Mouse (Mus musculus) adrenal gland, postnatal 14 days (tissue): ENCODE measurements around the gene Anapc16. TPM values are rescaled to one million over a fixed set of nuclear protein-coding genes. Genes with fewer than 3 reads are reported as not detected.
"Not testable (repeated sequence)": the region's sequence is repeated elsewhere in the genome, so short reads cannot be mapped to it uniquely, and the experiment has no call there.

ENCODE experiments used
- DNase-seq: peaks from one replicate; pipeline ENCODE4 v3.0.0; 2021; ENCODE audit warnings: mixed read lengths
- total RNA-seq: library from RNA; stranded (reverse); gene quantifications from 2 replicates; pipeline ENCODE4 v1.2.3, GENCODE M21; 2021

Anapc16 gene
- total RNA-seq, 1 experiment from 2014 or later = 57.5 TPM

- DNase-seq = no peak
Observed at GRCm38 (mm10) chr10:60002203-60002602, 732 bp downstream of the Anapc16 start.

DNA sequence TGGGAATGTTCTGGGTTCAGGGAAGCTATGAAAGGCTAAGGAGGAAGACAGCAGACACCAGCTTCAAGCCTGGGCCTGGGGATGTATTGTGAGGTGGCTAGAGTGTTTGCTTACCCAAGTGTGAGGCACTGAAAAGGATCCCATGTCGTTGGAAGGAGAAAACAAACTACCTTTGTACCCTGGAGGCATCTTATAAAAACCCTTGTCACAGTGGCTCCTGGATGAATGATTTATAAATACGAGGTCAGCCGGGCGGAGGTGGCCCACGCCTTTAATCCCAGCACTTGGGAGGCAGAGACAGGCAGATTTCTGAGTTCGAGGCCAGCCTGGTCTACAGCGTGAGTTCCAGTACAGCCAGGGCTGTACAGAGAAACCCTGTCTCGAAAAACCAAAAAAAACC lies 1.3 kb downstream of the Anapc16 start:
- not testable (repeated sequence) for DNase-seq

GRCm38 (mm10) chr10:59999057-59999456 lies 3.9 kb downstream of the Anapc16 start:
- DNase-seq = no peak

DNA sequence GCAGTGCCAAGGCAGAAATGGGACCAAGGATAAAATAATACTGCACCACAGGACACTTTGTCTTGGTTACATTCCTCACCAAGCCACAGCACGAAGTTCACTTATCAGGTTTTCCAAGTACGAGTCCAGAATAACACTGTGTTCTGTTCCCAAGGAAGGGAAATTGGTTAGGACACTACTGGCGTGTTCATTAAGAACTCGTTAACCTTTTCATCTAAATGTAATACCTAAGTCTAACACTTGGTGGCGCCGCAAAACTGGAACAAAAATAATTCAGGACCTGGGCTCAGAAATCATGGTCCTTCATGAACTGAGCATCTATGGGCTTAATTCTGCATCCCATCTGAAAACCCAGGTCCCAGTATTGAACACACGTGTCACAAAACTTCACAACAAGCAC lies 5.3 kb downstream of the Anapc16 start:
- DNase-seq = peak; percentile 74

DNA sequence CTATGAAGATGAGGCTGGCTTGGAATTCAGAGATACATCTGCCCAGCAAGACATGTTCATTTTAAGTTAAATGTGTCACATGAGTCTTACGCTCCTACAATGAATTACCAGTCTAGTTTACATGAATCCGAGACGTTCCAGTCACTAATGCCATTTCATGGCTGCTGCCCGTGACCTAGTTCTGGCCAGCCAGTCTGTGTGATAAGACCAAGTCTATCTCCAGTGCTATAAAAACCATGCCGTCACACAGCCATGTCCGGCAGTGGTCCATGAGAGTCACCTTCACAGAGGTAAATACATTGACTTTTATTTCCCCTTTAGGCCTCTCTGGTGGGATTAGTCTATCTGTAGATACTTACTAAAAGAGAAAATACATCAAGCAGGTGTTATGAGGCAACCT lies 7.0 kb downstream of the Anapc16 start:
- no peak for DNase-seq

DNA sequence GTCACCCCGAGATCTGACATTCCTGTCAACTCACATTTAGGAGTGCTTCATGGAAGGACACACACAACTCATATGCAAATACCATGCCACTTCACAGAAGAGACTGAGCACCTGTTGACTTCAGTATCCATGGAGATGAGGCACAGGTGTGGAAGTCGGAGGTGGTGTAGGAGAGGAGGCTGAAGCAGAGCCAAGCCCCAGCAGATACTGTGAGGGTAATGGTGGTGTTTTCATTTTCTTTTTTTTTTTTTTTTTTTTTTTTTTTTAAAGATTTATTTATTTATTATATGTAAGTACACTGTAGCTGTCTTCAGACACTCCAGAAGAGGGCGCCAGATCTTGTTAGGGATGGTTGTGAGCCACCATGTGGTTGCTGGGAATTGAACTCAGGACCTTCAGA lies 9.1 kb downstream of the Anapc16 start:
- DNase-seq = not testable (repeated sequence)

DNA sequence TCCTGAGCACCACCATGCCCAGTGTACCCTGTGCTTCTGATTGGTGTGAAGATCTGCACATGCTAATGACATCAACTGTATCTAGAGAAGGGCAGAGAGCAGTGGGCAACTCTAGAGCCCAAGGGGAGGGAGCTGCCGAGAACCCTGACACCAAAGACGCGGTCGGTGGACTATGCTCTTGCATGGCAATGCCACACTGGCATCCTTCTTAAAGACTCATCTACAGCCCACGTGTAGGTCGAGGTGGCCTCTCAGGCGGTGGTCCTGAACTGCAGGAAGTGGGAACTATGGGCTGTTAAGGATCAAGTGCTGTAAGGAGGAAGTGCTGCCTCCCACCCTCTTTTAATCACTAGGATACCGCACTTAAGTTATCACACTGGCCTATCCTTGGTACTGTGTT lies 10.9 kb downstream of the Anapc16 start:
- DNase-seq = no peak

DNA sequence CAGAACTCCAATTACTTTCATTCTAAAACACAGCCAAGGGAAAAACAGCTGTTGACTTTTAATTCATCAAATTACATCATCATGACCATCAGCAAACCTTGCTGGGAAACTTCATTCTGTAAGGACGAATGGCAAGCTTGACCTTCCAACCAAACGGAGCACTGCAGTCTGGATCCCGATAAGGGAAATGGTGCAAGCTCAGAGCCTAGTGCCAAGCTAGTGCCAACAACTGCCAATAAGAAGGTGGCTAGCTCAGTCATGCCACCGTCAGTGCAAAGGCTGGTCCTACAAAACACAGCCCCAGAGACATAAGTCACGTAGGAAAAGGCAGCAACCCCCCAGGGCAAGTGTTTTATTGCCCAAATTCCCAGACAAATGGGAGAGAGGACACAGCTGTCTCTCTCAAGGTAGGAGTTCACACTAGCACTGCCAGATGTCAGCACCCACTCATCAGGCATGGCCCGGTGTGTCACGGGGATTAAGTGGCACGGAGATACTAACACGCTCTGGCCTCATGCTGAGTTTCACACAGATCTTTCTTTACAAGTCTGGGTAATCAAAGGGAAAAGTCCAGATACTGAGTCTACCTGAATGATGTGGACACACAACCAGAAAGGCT lies 11.6 kb downstream of the Anapc16 start:
- DNase-seq = peak; percentile 68

- no peak for DNase-seq
Observed at GRCm38 (mm10) chr10:59990393-59990792, 12.5 kb downstream of the Anapc16 start.

- peak; percentile 73 for DNase-seq
Observed at GRCm38 (mm10) chr10:59988036-59988435, 14.9 kb downstream of the Anapc16 start.

- DNase-seq = no peak
Observed at GRCm38 (mm10) chr10:59982379-59982873, 20.5 kb downstream of the Anapc16 start.

DNA sequence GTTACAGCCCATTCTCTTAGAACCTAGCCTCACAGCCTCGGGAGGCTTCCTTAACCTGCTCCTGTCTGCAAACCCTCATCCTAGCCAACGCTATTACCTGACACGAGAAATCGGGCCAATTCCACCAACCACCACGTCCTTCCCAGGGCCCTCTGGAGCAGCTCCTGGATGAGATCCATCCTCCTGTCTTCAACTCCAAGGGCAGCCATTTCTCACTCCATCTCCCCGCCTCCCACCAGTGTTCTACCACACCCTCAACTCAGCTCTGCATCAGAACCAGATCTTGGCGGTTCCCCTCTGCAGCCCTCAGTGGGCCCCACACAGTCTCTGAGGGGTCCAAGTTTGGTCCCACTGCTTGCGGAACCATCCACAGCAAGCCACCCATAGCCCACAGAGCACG lies 21.1 kb downstream of the Anapc16 start:
- DNase-seq = peak; percentile 74

DNA sequence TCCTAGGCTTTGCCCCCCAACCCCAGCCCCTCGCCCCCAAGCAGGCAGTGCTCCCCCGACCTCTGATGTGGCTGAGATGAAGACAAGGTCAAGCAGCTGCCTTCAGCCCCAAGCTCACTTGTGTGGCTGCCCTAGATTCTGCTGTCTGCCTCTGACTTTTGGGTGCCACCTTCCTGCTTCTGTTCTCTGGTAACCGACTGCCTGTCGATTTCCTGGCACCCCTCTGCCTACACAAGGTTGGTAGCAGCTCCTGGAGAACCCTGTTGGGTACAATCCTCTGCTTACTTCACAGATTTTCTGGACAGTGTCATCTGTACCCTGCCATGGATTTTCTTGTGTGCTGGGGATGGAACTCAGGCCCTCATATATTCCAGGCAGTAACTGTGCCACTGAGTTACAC lies 21.6 kb downstream of the Anapc16 start:
- no peak for DNase-seq

DNA sequence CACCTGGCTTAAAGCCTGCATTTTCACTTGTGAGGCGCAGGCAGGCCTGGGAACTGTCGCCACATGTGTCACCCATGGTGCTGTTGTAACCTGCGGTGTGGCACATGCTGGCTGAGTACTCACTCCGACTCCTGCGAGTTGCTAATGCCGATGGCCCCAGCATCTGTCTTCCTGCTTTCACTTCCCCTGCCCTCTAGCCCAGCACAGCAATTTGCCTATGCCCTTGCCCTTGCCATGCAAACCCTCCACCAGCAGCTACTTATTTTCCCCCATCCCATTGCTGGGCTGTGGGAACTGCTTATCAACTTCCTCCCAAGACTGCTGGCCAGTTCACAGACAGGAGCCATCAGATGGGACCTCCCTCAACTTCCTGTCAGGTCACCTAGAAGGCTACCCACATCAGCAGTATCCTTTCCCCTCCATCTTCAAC lies 22.1 kb downstream of the Anapc16 start:
- DNase-seq = peak; percentile 48

- peak; percentile 85 for DNase-seq
Observed at GRCm38 (mm10) chr10:59978873-59979743, 23.8 kb downstream of the Anapc16 start.

DNA sequence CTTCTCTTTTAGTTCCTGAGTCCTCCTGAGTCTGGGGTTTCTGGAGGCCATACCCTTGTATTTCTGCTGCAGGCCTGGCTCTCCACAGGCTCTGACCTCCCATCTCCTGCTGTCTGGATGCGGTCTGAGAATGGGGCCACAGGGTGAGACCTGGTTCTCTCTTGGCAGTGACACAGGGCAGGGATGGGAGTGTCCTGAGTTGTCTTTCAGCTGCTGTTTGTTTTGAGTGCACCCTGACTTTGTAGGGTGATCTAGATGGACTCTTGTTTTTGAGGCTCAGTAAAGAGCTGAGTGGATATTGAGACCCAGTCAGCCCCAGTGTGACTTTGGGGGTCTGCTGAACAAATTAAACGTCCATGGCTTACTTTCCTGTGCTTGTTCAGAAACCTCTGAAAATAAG lies 24.5 kb downstream of the Anapc16 start:
- no peak for DNase-seq

DNA sequence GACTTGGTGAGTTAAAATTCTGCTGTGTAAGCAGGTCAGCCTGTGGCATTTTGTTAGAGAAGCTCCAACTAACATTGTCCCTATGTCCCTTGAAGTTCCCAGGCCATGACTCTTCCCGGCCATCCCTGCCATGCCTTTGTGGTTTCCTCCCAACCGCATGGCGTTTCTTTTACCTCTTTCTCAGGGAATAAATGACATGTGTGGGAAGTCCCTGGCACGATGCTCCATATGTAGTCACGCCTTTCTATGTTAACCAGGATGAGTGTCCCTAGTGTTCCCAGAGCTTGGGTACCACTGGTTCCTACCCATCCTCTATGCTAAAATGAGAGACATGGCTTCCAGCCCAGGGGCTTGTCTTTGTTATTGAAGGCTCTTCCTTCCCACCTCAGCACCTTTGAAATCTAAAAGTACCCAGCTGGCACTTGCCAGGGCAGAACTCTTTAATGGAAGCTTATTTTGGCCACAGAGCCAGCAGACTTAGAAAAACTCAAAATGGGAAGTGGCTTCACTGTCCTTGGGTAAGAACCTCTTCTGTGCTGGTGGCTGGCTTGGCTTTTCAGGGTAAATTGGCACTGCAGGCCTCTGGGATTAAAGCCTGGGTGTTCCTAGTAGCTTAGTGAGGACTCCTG lies 25.1 kb downstream of the Anapc16 start:
- DNase-seq = no peak

DNA sequence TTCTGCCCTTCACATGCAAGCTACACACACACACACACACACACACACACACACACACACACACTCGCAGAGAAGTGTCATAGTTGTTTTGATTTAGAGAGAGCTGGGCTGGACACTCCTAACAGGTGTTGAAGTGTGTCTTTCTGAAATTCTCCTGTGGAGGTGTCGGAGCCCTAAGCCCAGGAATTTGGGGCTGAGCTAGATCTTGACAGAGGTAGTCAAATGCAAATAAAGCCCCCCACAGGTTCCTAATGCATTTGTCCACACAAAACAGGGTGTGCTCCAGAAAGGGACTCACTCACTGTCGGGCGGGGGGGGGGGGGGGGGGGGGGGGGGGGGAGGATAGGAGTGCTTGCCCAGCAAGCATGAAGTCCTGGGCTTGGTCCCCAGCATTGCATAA lies 25.8 kb downstream of the Anapc16 start:
- no peak for DNase-seq

DNA sequence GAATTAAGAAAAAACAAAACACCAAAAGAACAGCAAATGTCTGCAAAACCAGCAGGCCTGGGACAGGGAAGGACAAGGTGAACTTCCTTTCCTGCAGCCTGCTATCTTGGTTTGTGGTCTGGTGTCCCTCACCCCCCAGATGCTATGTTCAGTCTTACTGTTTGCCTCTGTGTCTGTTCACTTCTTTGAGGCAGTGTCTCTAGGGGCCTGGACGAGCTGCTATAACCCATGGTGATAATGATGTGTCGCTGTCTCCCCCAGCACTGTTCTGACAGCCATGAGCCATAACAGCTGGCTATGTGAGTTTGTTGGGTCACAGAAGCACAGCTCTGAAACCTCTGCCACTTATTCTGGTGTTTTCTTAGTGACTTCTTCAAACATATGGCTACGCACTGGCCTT lies 28.1 kb downstream of the Anapc16 start:
- no peak for DNase-seq

DNA sequence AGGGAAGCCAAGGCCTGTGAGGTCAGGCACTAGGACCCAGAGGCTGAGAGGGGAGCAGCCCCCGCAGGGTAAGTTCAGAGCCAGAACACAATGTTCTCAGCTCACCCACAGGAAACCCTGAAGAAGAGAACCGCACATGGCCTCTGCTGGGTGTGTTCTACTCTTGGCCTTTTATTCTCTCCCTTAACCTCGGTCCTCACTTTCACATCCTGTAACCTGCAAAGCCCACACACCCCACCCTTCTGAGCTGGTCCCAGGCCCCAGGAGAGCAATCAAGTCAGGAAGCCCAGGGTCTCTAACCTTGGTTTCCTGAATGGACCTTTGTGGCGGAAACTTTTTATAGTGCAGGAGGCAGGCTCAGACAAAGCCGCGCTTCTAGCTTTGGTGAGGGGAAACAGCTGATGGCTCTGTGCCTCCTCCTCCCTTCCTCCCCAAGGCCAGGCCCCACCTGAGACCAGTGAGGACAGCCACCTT lies 28.7 kb downstream of the Anapc16 start:
- peak; percentile 81 for DNase-seq

- no peak for DNase-seq
Observed at GRCm38 (mm10) chr10:59973400-59973799, 29.5 kb downstream of the Anapc16 start.

DNA sequence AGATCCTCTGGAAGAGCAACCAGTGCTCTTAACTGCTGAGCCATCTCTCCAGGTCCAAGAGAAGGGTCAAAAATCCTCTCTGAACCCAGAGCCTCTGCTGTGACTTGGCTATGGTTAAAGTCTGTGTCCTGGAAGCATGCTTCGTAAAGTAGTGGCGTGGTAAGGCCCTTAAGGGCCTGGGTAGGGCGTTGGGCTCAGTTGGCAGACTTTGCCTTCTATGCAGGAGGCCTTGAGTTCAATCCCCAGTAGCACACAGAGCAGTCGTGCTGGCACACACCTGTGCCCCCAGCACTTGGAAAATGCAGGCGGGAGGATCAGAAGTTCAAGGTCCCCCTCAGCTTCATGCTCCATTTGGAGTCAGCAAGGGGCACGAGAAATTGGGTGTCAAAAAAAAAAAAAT lies 29.9 kb downstream of the Anapc16 start:
- DNase-seq = no peak

DNA sequence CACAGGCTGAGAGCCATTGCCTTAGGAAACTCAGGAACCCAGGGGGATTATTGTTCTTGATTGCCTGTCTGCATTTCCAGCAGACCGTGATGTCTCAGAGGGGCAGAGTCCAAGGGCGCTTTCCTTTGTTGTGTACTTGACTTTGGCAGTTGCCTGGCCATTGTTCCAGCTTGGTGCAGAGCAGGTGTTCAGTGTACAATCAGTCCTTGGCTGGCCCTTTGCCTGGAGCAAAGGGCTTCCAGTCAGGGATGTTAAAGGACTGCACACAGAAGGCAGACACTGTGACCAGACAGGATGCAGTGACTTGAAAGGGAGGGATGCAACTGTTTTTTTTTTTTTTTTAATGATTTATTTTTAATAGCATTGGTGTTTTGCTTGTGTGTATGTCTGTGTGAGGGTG lies 30.4 kb downstream of the Anapc16 start:
- peak; percentile 58 for DNase-seq
